Mouse (Mus musculus) embryonic fibroblast, embryonic 13.5 days (primary cell): ENCODE measurements around the gene Wwox. TPM values are rescaled to one million over a fixed set of nuclear protein-coding genes. Genes with fewer than 3 reads are reported as not detected.

Experiments used
- H3K27ac ChIP-seq: 2 replicates; pipeline ENCODE4 v1.5.1; 2012; ENCODE audit warnings: low read length, control low read depth, inconsistent platforms; ENCODE audit not compliant: insufficient read depth
- H3K4me1 ChIP-seq: 2 replicates; pipeline ENCODE4 v1.6.1; 2011; ENCODE audit warnings: low read length; ENCODE audit not compliant: control insufficient read depth, insufficient read depth
- H3K4me3 ChIP-seq: 2 replicates; pipeline ENCODE4 v1.5.1; 2011; ENCODE audit warnings: mild to moderate bottlenecking, control low read depth, low read length; ENCODE audit not compliant: insufficient read depth
- CTCF ChIP-seq: IDR thresholded peaks from 2 replicates; pipeline ENCODE4 v1.5.1; 2011; ENCODE audit warnings: mild to moderate bottlenecking, control low read depth, low read length, moderate library complexity, borderline replicate concordance; ENCODE audit not compliant: insufficient read depth
- POLR2A ChIP-seq: IDR thresholded peaks from 2 replicates; pipeline ENCODE4 v1.6.1; 2011; ENCODE audit warnings: low read depth, mild to moderate bottlenecking, control low read depth, low read length, moderate library complexity
- polyA plus RNA-seq: library from polyadenylated mRNA; stranded (reverse); fragments of >200 nt; gene quantifications from 2 replicates; pipeline ENCODE4 v1.2.4, GENCODE M21; 2011; ENCODE audit warnings: low read depth; ENCODE audit not compliant: missing spikeins, insufficient read length

Wwox gene
- polyA plus RNA-seq, 1 experiment: 8.7 TPM

- H3K4me1 ChIP-seq: no peaks in the 10 kb centered on the region
- no peak overlapping the region for H3K4me3 ChIP-seq
- TF ChIP-seq CTCF (no peak), POLR2A (no peak)
- no peak overlapping the region for H3K27ac ChIP-seq
Observed at GRCm38 (mm10) chr8:114504889-114505288, 65.4 kb downstream of the Wwox start.

- Histone ChIP-seq H3K27ac (no peak overlapping the region), H3K4me3 (no peak overlapping the region), H3K4me1 (no peaks in the 10 kb centered on the region)
- no peak for TF ChIP-seq CTCF
- no peak for TF ChIP-seq POLR2A
Observed at GRCm38 (mm10) chr8:114505351-114506347, 66.2 kb downstream of the Wwox start.

- Histone ChIP-seq H3K4me1 (no peaks in the 10 kb centered on the region), H3K4me3 (no peak overlapping the region), H3K27ac (no peak overlapping the region)
- TF ChIP-seq POLR2A (no peak), CTCF (no peak)
Observed at GRCm38 (mm10) chr8:114507404-114507803, 67.9 kb downstream of the Wwox start.

- Histone ChIP-seq H3K4me3 (no peak overlapping the region), H3K27ac (no peak overlapping the region), H3K4me1 (no peaks in the 10 kb centered on the region)
- no peak for TF ChIP-seq CTCF
- TF ChIP-seq POLR2A: no peak
Observed at GRCm38 (mm10) chr8:114510226-114510625, 70.8 kb downstream of the Wwox start.

GRCm38 (mm10) chr8:114512075-114512935 lies 72.8 kb downstream of the Wwox start:
- no peak overlapping the region for H3K27ac ChIP-seq
- H3K4me3 ChIP-seq: no peak overlapping the region
- no peak for TF ChIP-seq POLR2A
- TF ChIP-seq CTCF: no peak
- H3K4me1 ChIP-seq: no peaks in the 10 kb centered on the region

GRCm38 (mm10) chr8:114514692-114515091 lies 75.2 kb downstream of the Wwox start:
- H3K27ac ChIP-seq: no peak overlapping the region
- TF ChIP-seq POLR2A: no peak
- TF ChIP-seq CTCF: no peak
- no peaks in the 10 kb centered on the region for H3K4me1 ChIP-seq
- no peak overlapping the region for H3K4me3 ChIP-seq

GRCm38 (mm10) chr8:114523061-114523460 lies 83.6 kb downstream of the Wwox start:
- TF ChIP-seq POLR2A (no peak), CTCF (no peak)

GRCm38 (mm10) chr8:114526626-114527267 lies 87.3 kb downstream of the Wwox start:
- H3K4me3 ChIP-seq: no peak overlapping the region
- H3K27ac ChIP-seq: no peak overlapping the region
- TF ChIP-seq CTCF (no peak), POLR2A (no peak)
- no peaks in the 10 kb centered on the region for H3K4me1 ChIP-seq

More at GRCm38 (mm10) chr8:114523061-114523460, 83.6 kb downstream of the Wwox start:
- H3K4me3 ChIP-seq: no peak overlapping the region
- H3K27ac ChIP-seq: no peak overlapping the region
- no peaks in the 10 kb centered on the region for H3K4me1 ChIP-seq

- H3K27ac ChIP-seq: no peak overlapping the region
- H3K4me1 ChIP-seq: no peaks in the 10 kb centered on the region
- no peak overlapping the region for H3K4me3 ChIP-seq
- TF ChIP-seq POLR2A (no peak), CTCF (no peak)
Observed at GRCm38 (mm10) chr8:114527648-114528221, 88.3 kb downstream of the Wwox start.
